Mouse (Mus musculus) bone marrow, adult 2 months (tissue): Measurements from ENCODE around the gene Lrrc28. TPM values are rescaled to one million over a fixed set of nuclear protein-coding genes. Genes with fewer than 3 reads are reported as not detected.
"Not testable (repeated sequence)": the region's sequence is repeated elsewhere in the genome, so short reads cannot be mapped to it uniquely, and the experiment has no call there.

Experiments used
- H3K27ac ChIP-seq: fragments of 200-500 bp; 2 replicates; pipeline ENCODE4 v1.5.1; 2012; ENCODE audit warnings: low read depth, mild to moderate bottlenecking, control low read depth, inconsistent platforms, low read length; ENCODE audit not compliant: control insufficient read depth, poor library complexity, insufficient read depth
- H3K4me1 ChIP-seq: fragments of 200-500 bp; 2 replicates; pipeline ENCODE4 v1.6.1; 2011; ENCODE audit warnings: low read length; ENCODE audit not compliant: control insufficient read depth, insufficient read depth
- H3K4me3 ChIP-seq: fragments of 200-500 bp; replicated peaks from 2 replicates; pipeline ENCODE3; 2011; ENCODE audit warnings: mild to moderate bottlenecking, low read depth, low read length, control low read depth; ENCODE audit not compliant: control insufficient read depth
- CTCF ChIP-seq: fragments of 200-500 bp; IDR thresholded peaks from 2 replicates; pipeline ENCODE4 v1.5.1; 2011; ENCODE audit warnings: low read length, control low read depth; ENCODE audit not compliant: control insufficient read depth, insufficient read depth
- POLR2A ChIP-seq: fragments of 200-500 bp; IDR thresholded peaks from 2 replicates; pipeline ENCODE4 v1.6.1; 2011; ENCODE audit warnings: low read depth, mild to moderate bottlenecking, control low read depth, low read length, borderline replicate concordance; ENCODE audit not compliant: control insufficient read depth
- WGBS: fragments of 180-500 bp; shearing (Covaris S2); methylation state at CpG from one replicate; pipeline ENCODE4 v1.1.7; 2018; 5-methylcytosine and 5-hydroxymethylcytosine counted together
- polyA plus RNA-seq: library from polyadenylated mRNA; stranded (reverse); fragments of >200 nt; gene quantifications from 2 replicates; pipeline ENCODE4 v1.2.4, GENCODE M21; 2011; ENCODE audit warnings: low replicate concordance; ENCODE audit not compliant: missing spikeins, insufficient read depth, insufficient read length

Lrrc28 gene
- polyA plus RNA-seq, 1 experiment, result 6.8 TPM

- 68% methylated on average over 3 of the region's 3 CpGs for WGBS
- TF ChIP-seq POLR2A (no peak), CTCF (no peak)
- no peak overlapping the region for H3K4me3 ChIP-seq
- H3K4me1 ChIP-seq, result peaks cover 1% of the 10 kb centered on the region
- no peak overlapping the region for H3K27ac ChIP-seq
These were observed 119.0 kb downstream of the Lrrc28 start for GRCm38 (mm10) chr7:67525886-67526580.

DNA sequence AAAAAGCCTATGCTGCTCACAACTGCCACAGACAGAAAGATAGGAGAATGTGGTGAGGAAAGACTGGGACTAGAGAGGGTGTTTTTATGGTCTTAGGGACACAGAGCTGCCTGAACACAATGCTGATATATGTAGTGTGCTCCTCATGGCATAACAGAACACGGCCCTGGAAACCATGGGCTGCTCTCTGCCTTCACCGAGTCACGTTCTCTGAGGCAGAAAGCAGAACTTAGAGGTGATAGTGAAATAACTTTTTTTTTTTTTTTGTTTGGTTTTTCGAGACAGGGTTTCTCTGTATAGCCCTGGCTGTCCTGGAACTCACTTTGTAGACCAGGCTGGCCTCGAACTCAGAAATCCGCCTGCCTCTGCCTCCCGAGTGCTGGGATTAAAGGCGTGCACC is 121.0 kb downstream of the Lrrc28 start:
- 68% methylated on average over 8 of the region's 8 CpGs for WGBS

GRCm38 (mm10) chr7:67523400-67523799 is 121.7 kb downstream of the Lrrc28 start:
- WGBS, result 86% methylated on average over 7 of the region's 7 CpGs
- H3K27ac ChIP-seq, result no peak overlapping the region

More for the DNA sequence above, 121.0 kb downstream of the Lrrc28 start:
- H3K4me3 ChIP-seq, H3K4me1 ChIP-seq, H3K27ac ChIP-seq: not testable (repeated sequence)

GRCm38 (mm10) chr7:67521731-67522130 is 123.3 kb downstream of the Lrrc28 start:
- H3K4me1 ChIP-seq, H3K27ac ChIP-seq, H3K4me3 ChIP-seq: not testable (repeated sequence)
- WGBS, result 84% methylated on average over 5 of the region's 5 CpGs

More at GRCm38 (mm10) chr7:67523400-67523799, 121.7 kb downstream of the Lrrc28 start:
- Histone ChIP-seq H3K4me3 (no peak overlapping the region), H3K4me1 (peaks cover 1% of the 10 kb centered on the region; the same call in 1 of the 2 replicates)
- TF ChIP-seq CTCF (no peak), POLR2A (no peak)

DNA sequence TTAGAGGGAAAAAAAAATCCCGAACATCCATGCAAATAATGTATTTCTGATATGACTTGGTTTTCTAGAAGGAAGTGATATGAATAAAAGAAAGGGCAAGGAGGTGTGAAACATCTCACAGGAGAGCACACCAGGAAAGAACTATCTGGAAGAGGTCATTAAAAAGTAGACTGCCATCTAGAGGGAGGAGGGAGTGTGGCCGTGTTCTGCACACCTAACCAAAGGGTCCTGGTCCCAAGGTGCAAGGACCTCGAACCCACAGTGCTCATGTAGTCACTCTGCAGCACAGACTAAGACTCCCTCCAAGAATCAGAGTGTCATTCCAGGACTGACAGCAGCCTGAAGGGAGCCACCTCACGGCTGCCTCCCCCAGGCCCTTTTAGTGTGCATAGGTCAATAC is 124.1 kb downstream of the Lrrc28 start:
- WGBS, result 64% methylated on average over 4 of the region's 4 CpGs
- TF ChIP-seq POLR2A (no peak), CTCF (peak; percentile 17; the same call in 1 of the 2 replicates)
- Histone ChIP-seq H3K27ac (no peak overlapping the region), H3K4me3 (no peak overlapping the region), H3K4me1 (no peaks in the 10 kb centered on the region; the same call in 1 of the 2 replicates)

- no peaks in the 10 kb centered on the region; the same call in 1 of the 2 replicates for H3K4me1 ChIP-seq
- WGBS, result 85% methylated on average over 10 of the region's 10 CpGs
- TF ChIP-seq POLR2A (no peak), CTCF (no peak)
- no peak overlapping the region for H3K27ac ChIP-seq
- H3K4me3 ChIP-seq, result no peak overlapping the region
These were observed 125.1 kb downstream of the Lrrc28 start for GRCm38 (mm10) chr7:67520001-67520400.

DNA sequence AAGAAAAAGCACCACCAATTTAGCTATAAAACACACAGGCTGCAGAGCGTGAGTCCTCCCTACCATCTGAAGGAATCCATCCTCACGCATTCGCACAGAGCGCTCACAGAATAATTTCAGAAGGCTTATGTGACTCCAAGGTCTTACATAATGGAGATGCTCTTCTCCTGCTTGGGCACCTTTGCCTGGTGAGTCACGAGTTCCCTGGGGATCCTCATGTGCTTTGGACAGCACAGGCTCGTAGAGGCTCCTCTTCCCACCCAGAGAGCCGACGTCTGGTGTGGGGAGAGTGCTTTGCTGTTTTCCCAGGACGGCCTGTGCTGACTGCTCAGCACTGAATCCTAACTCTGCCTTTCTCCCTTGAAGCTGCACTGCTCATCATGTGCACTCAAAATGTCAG is 129.4 kb downstream of the Lrrc28 start:
- Histone ChIP-seq H3K4me1 (no peaks in the 10 kb centered on the region), H3K27ac (no peak overlapping the region), H3K4me3 (no peak overlapping the region)
- TF ChIP-seq CTCF (no peak), POLR2A (no peak)
- WGBS, result 84% methylated on average over 9 of the region's 9 CpGs

GRCm38 (mm10) chr7:67514893-67515292 is 130.2 kb downstream of the Lrrc28 start:
- 81% methylated on average over 10 of the region's 10 CpGs for WGBS
- TF ChIP-seq POLR2A (no peak), CTCF (no peak)
- no peak overlapping the region for H3K4me3 ChIP-seq
- no peaks in the 10 kb centered on the region for H3K4me1 ChIP-seq
- no peak overlapping the region for H3K27ac ChIP-seq

GRCm38 (mm10) chr7:67514380-67514779 is 130.7 kb downstream of the Lrrc28 start:
- WGBS, result 68% methylated on average over 4 of the region's 4 CpGs
- TF ChIP-seq CTCF (no peak), POLR2A (no peak)
- Histone ChIP-seq H3K4me1 (no peaks in the 10 kb centered on the region), H3K4me3 (no peak overlapping the region), H3K27ac (no peak overlapping the region)
